In the genomic region with DNA sequence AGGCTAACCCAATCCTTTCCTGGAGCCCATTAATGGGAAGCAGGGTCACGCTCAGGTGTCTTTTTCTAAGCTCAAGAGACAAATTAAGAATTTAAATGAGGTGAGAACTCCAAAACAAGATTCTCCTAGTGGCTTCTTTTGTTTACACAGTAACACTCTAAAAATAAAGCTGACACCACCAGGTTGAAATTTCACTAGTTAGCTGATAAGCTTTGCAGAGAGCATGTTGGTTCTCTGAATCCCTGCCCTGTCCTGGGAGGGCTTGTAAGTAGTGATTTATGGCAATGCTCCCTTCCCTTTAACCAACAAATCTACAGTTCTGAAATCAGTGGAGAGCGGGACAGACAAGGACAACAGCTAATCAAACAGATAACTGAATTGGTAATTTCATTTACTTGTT, we compare ENCODE assay signal across 15 mouse cellular contexts.
"Had no signal": no experiment of that assay in that cellular context is flagged by ENCODE, and none has a peak within 500 bp of the region (broad histone marks: within the 10 kb centered on the region; RNA-seq: fewer than 3 reads in every experiment).

No protein-coding gene starts in this region.

- H3K27ac ChIP-seq: kidney, postnatal 0 days; layer of hippocampus, adult 2 months; liver, embryonic 13.5 days; midbrain, embryonic 13.5 days; stomach, postnatal 0 days had no signal

- DNase-seq: kidney, postnatal 25 days; layer of hippocampus, adult 9-11 months; liver, embryonic 13.5 days; lung, adult 2 months; lung, postnatal 14 days; lung, postnatal 4 days; right cerebral cortex, postnatal 14 days; right cerebral cortex, postnatal 4 days; thymus, adult 2 months; thymus, postnatal 14 days; thymus, postnatal 4 days had no signal

- ATAC-seq: midbrain, embryonic 13.5 days had no signal

- H3K9ac ChIP-seq: liver, embryonic 13.5 days; midbrain, embryonic 13.5 days had no signal

- H3K4me2 ChIP-seq: liver, embryonic 13.5 days; midbrain, embryonic 13.5 days had no signal

- H3K36me3 ChIP-seq: liver, embryonic 13.5 days; midbrain, embryonic 13.5 days had no signal

- H3K4me1 ChIP-seq: liver, embryonic 13.5 days had no signal

- H3K27me3 ChIP-seq: liver, embryonic 13.5 days; midbrain, embryonic 13.5 days had no signal

- H3K4me3 ChIP-seq: layer of hippocampus, adult 2 months; liver, embryonic 13.5 days; midbrain, embryonic 13.5 days had no signal

- H3K9me3 ChIP-seq: liver, embryonic 13.5 days; midbrain, embryonic 13.5 days had no signal
